Mouse (Mus musculus): ENCODE data around the gene Fhit. TPM values are rescaled to one million over a fixed set of nuclear protein-coding genes. Genes with fewer than 3 reads are reported as not detected.
"Not testable (repeated sequence)": the region's sequence is repeated elsewhere in the genome, so short reads cannot be mapped to it uniquely, and the experiment has no call there.

The Fhit gene
- polyA plus RNA-seq, 1 experiment, result 0.25 TPM

GRCm38 (mm10) chr14:9899494-9899893 is 1262.3 kb downstream of the Fhit start:
- TF ChIP-seq FLI1 (IDR thresholded peaks at IDR 0.05; ENCODE audit: low read length), result no peak
- no peak for TF ChIP-seq GATA1 (IDR thresholded peaks at IDR 0.05; ENCODE audit: borderline replicate concordance, low read length)
- no peaks in the 10 kb centered on the region for H3K36me3 ChIP-seq (replicated peaks; ENCODE audit: low read length)
- H3K9me3 ChIP-seq, result no peaks in the 10 kb centered on the region
- H3K4me3 ChIP-seq (replicated peaks), result no peak overlapping the region
- no peaks in the 10 kb centered on the region for H3K4me1 ChIP-seq
- H3K27me3 ChIP-seq (replicated peaks), result no peaks in the 10 kb centered on the region

GRCm38 (mm10) chr14:9896556-9896955 is 1265.3 kb downstream of the Fhit start:
- no peak for TF ChIP-seq FLI1 (IDR thresholded peaks at IDR 0.05; ENCODE audit: low read length)
- TF ChIP-seq GATA1 (IDR thresholded peaks at IDR 0.05; ENCODE audit: borderline replicate concordance, low read length), result no peak

DNA sequence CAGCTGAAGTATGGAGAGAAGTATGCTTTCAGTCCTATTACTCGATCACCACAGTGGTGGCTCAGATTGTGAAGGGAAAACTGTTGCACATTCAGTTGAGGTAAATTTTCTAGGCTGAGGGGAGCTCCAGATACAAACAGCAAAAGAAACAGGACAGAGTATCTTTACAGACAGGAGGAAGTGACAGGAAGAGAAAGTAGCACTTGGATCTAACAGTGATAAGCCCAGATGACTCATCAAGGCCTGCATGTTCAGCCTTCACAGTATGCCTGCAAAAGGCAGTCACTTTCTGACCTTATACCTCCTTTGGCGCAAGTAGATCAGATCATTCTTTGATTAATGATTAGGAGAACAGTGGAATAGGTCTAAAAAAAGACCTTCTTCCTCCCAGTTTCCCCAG is 1309.8 kb downstream of the Fhit start:
- TF ChIP-seq GATA1 (IDR thresholded peaks at IDR 0.05; ENCODE audit: borderline replicate concordance, low read length) (no peak), FLI1 (IDR thresholded peaks at IDR 0.05; ENCODE audit: low read length) (no peak)
- H3K9me3 ChIP-seq, result no peaks in the 10 kb centered on the region
- no peak overlapping the region for H3K4me3 ChIP-seq (replicated peaks)
- no peaks in the 10 kb centered on the region for H3K27me3 ChIP-seq (replicated peaks)
- peaks cover 4% of the 10 kb centered on the region for H3K4me1 ChIP-seq
- no peaks in the 10 kb centered on the region for H3K36me3 ChIP-seq (replicated peaks; ENCODE audit: low read length)

More at GRCm38 (mm10) chr14:9896556-9896955, 1265.3 kb downstream of the Fhit start:
- H3K36me3 ChIP-seq (replicated peaks; ENCODE audit: low read length), result no peaks in the 10 kb centered on the region
- H3K4me3 ChIP-seq (replicated peaks), result no peak overlapping the region
- H3K4me1 ChIP-seq, result no peaks in the 10 kb centered on the region
- H3K9me3 ChIP-seq, result no peaks in the 10 kb centered on the region
- no peaks in the 10 kb centered on the region for H3K27me3 ChIP-seq (replicated peaks)

DNA sequence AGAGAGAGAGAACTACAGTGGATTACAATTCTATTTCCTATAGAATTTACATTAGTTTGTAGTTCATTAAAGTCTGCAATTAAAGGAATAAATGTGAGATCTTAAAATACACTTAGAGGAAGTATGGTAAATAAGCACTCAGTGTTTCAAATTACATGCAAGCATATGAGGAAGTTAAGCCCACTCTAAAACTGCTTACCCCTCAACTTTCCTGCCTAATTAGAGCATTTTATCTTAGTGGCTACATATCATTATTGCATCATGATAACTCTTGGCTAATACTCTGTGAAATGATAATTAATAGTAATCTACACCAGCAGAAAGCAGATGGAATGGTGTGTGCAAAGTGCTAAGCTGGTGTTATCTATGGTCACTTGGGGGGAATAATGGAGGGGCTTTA is 1329.5 kb downstream of the Fhit start:
- TF ChIP-seq FLI1 (IDR thresholded peaks at IDR 0.05; ENCODE audit: low read length) (no peak), GATA1 (IDR thresholded peaks at IDR 0.05; ENCODE audit: borderline replicate concordance, low read length) (no peak)
- Histone ChIP-seq H3K27me3 (replicated peaks) (no peaks in the 10 kb centered on the region), H3K4me1 (no peaks in the 10 kb centered on the region), H3K4me3 (replicated peaks) (no peak overlapping the region), H3K9me3 (no peaks in the 10 kb centered on the region), H3K36me3 (replicated peaks; ENCODE audit: low read length) (no peaks in the 10 kb centered on the region)

- not testable (repeated sequence) for H3K4me1 ChIP-seq; H3K36me3 ChIP-seq (replicated peaks; ENCODE audit: low read length); H3K4me3 ChIP-seq (replicated peaks); H3K27me3 ChIP-seq (replicated peaks); H3K9me3 ChIP-seq
These were observed 1333.1 kb downstream of the Fhit start for GRCm38 (mm10) chr14:9828699-9829240.

DNA sequence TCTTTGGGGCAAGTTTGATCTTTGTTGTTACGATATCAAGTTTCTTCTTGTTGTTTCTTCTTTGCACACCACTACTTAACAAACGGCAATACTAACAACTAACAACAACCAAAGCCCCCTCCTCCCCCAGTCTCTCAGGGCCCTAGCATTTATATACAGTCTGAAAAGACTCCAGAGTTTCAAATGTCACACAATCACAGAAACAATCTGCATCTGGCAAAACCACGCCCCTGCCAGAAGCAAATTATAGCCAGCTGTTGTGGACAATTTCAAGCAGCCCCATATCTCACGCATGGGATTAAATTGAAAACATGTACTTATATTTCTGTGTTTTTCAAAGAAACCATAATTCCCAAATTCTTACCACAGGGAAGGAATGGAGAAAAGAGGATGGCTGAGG is 1345.9 kb downstream of the Fhit start:
- TF ChIP-seq FLI1 (IDR thresholded peaks at IDR 0.05; ENCODE audit: low read length) (no peak), GATA1 (IDR thresholded peaks at IDR 0.05; ENCODE audit: borderline replicate concordance, low read length) (no peak)

GRCm38 (mm10) chr14:9811847-9812321 is 1350.0 kb downstream of the Fhit start:
- no peak for TF ChIP-seq FLI1 (IDR thresholded peaks at IDR 0.05; ENCODE audit: low read length)
- no peak for TF ChIP-seq GATA1 (IDR thresholded peaks at IDR 0.05; ENCODE audit: borderline replicate concordance, low read length)
- H3K4me1 ChIP-seq, result no peaks in the 10 kb centered on the region

More for the DNA sequence above, 1345.9 kb downstream of the Fhit start:
- no peaks in the 10 kb centered on the region for H3K36me3 ChIP-seq (replicated peaks; ENCODE audit: low read length)
- no peak overlapping the region for H3K4me3 ChIP-seq (replicated peaks)
- no peaks in the 10 kb centered on the region for H3K4me1 ChIP-seq
- H3K9me3 ChIP-seq, result no peaks in the 10 kb centered on the region
- H3K27me3 ChIP-seq (replicated peaks), result no peaks in the 10 kb centered on the region

DNA sequence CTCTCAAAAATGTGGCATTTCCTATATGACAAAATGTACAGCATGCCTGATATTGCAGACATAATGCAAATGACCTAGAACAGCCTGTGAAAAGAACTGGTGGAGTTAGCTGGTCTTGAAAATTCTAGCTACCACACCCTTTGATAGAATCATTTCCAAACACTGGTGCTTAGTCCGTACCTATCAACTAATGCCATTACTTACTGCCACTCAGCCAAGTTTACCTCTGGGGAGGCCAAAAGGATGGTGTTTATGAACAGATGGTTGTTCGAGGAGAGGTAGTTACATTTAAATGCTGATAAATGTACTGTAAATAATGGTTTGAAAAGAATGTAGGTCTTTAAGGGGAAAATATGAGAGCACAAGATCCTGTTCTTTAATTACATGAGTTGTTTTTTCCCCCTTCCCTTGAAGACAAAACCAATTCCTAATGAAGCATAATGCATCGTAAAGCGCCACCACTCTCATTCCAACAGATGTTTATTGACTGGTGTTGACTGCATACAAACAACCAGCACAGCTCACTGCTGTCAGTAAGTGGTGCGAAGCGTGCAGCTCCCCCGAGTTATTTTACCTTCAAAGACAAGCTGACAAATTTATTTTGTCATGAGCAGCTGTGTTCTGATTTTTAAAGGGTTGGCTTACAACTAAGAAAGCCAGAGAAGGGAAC is 1350.5 kb downstream of the Fhit start:
- H3K4me1 ChIP-seq, result no peaks in the 10 kb centered on the region
- no peak for TF ChIP-seq FLI1 (IDR thresholded peaks at IDR 0.05; ENCODE audit: low read length)
- TF ChIP-seq GATA1 (IDR thresholded peaks at IDR 0.05; ENCODE audit: borderline replicate concordance, low read length), result no peak
- H3K9me3 ChIP-seq, result no peaks in the 10 kb centered on the region
- no peaks in the 10 kb centered on the region for H3K36me3 ChIP-seq (replicated peaks; ENCODE audit: low read length)
- no peaks in the 10 kb centered on the region for H3K27me3 ChIP-seq (replicated peaks)
- H3K4me3 ChIP-seq (replicated peaks), result no peak overlapping the region

More at GRCm38 (mm10) chr14:9811847-9812321, 1350.0 kb downstream of the Fhit start:
- Histone ChIP-seq H3K9me3 (no peaks in the 10 kb centered on the region), H3K27me3 (replicated peaks) (no peaks in the 10 kb centered on the region), H3K4me3 (replicated peaks) (no peak overlapping the region), H3K36me3 (replicated peaks; ENCODE audit: low read length) (no peaks in the 10 kb centered on the region)

DNA sequence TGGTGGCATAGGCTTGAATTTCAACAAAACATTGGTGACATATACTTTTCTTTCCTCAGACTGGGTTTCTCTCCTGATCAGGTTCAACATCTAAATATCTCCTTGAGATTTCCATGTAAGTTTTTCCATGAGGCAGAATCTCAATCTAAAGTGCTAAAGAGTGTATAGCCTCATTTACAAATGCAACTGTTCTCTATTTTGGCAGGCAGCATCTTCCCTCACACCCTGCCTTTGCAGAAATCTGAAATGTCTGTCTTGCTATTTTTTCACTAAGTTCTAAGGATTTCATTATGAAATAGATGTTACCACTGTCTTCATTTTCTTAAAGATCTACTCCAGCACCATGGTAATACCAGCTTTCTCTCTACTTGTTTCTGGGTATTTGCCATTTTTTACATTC is 1368.4 kb downstream of the Fhit start:
- H3K9me3 ChIP-seq, result no peaks in the 10 kb centered on the region
- no peaks in the 10 kb centered on the region for H3K27me3 ChIP-seq (replicated peaks)
- H3K36me3 ChIP-seq (replicated peaks; ENCODE audit: low read length), result no peaks in the 10 kb centered on the region
- H3K4me3 ChIP-seq (replicated peaks), result no peak overlapping the region
- TF ChIP-seq GATA1 (IDR thresholded peaks at IDR 0.05; ENCODE audit: borderline replicate concordance, low read length) (no peak), FLI1 (IDR thresholded peaks at IDR 0.05; ENCODE audit: low read length) (no peak)
- H3K4me1 ChIP-seq, result no peaks in the 10 kb centered on the region

DNA sequence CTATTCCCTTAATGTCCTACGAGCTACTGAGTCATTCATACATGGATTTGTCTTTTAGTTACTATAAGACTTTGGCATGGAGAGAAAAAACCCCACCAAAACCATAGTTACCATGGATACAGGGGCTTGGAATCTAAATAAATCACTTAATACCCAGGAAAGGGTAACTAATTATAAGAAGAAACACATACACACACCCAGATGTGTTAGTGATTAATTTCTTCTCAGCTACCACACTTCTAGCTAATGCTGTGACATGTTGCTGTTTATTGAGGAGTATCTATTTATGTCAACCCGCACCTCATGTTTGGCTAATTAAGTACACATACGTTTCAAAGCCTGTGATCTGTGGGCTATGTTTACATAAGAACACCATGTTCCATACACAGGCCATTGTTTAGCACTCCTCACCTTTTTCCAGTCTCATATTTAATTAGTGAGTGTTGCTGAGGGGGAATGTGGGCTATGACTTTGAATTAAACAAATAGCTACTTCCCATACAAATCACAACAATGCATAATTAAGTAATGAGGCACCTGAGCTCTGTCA is 1373.4 kb downstream of the Fhit start:
- Histone ChIP-seq H3K4me3 (replicated peaks) (no peak overlapping the region), H3K36me3 (replicated peaks; ENCODE audit: low read length) (no peaks in the 10 kb centered on the region), H3K9me3 (peaks cover 3% of the 10 kb centered on the region; the same call in 1 of the 2 replicates), H3K4me1 (no peaks in the 10 kb centered on the region), H3K27me3 (replicated peaks) (no peaks in the 10 kb centered on the region)
- TF ChIP-seq GATA1 (IDR thresholded peaks at IDR 0.05; ENCODE audit: borderline replicate concordance, low read length) (no peak), FLI1 (IDR thresholded peaks at IDR 0.05; ENCODE audit: low read length) (no peak)

All from megakaryocyte, embryonic 14.5 days (primary cell).